In the genomic region with DNA sequence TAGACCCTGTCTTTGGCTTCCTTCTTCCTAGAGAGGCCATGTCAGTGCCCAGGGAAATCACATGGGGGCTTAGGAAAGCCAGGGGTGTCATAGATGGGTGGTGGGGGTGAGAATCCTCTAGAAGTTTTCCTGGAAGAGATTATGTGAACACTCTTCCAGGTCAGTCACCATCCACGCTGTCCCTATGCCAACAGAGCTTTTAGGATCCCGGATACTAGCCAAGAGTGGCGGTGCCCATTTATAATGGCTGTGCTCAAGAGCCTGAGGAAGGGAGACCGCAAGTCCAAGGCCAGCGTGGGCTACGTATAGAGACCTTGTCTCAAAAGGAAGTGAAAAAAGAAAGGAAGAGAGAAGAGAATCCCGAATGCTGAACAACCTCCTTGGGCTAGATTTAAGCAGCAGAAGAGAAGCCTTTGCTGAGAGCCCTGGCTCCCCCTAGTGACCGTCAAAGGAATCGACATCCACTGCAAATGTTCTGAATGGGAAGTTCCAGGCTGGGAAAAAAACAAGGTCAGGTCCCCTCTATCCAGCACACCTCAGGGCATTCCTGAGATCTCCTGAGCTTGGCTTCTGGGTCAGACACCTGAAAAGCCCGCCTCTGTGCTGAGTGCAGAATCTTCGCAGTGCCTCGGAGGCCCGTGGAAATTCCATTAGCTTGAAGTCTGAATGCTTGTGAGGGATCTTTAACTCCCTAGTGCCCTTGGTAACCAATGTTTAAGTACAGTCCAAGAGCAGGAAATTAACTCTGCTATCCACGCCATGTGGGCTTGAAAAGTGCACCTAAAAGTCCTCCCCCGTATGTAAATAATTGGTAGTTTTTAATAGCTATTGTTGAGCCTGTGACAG, we compare ENCODE assay signal across 8 mouse cellular contexts. TPM values are rescaled to one million over a fixed set of nuclear protein-coding genes. Genes with fewer than 3 reads are reported as not detected.
DNase-seq lines count a peak whose midpoint lies in the region; ATAC-seq and TF ChIP-seq lines count a peak whose summit lies in the region.

No protein-coding gene starts in this region.

- TF ChIP-seq EP300 in heart, adult 2 months (IDR thresholded peaks at IDR 0.05; ENCODE audit: insufficient read depth, low read depth, low read length) = no peak

- peak; percentile 97 for TF ChIP-seq CTCF in heart, adult 2 months (IDR thresholded peaks at IDR 0.05)
- TF ChIP-seq CTCF in midbrain, postnatal 0 days (IDR thresholded peaks at IDR 0.05) = peak; percentile 93

- H3K4me2 ChIP-seq in limb, embryonic 11.5 days (ENCODE audit: low read depth, severe bottlenecking) = no peak overlapping the region
- peak overlapping the region; percentile 22; the same call in 1 of the 2 replicates for H3K4me2 ChIP-seq in midbrain, postnatal 0 days (ENCODE audit: low read depth, low read length, poor library complexity, severe bottlenecking)

- H3K4me1 ChIP-seq in heart, adult 2 months (ENCODE audit: control insufficient read depth, insufficient read depth, low read length) = peaks cover 1% of the 10 kb centered on the region; the same call in 1 of the 2 replicates
- 0 out of 2 replicates have a peak, but pooled peaks cover 2% of the 10 kb centered on the region for H3K4me1 ChIP-seq in heart, embryonic 10.5 days
- H3K4me1 ChIP-seq in limb, embryonic 11.5 days (ENCODE audit: control insufficient read depth, insufficient read depth, low read length) = no peaks in the 10 kb centered on the region; the same call in 1 of the 2 replicates
- no peaks in the 10 kb centered on the region for H3K4me1 ChIP-seq in midbrain, postnatal 0 days (ENCODE audit: insufficient read depth, low read length)

- H3K27me3 ChIP-seq in heart, adult 2 months (ENCODE audit: control insufficient read depth, insufficient read depth, low read length) = no peaks in the 10 kb centered on the region
- peaks cover 6% of the 10 kb centered on the region; the same call in 1 of the 2 replicates for H3K27me3 ChIP-seq in heart, embryonic 10.5 days (ENCODE audit: insufficient read depth, poor library complexity, severe bottlenecking)
- H3K27me3 ChIP-seq in limb, embryonic 11.5 days (ENCODE audit: control insufficient read depth, insufficient read depth, low read length) = no peaks in the 10 kb centered on the region
- H3K27me3 ChIP-seq in midbrain, postnatal 0 days (ENCODE audit: insufficient read depth, low read length) = no peaks in the 10 kb centered on the region

- intact Hi-C loops in heart, adult 2 months (cut with DNase I) = no loop called here

- peak; percentile 51 to 60 for DNase-seq in heart, adult 2 months
- DNase-seq in heart, embryonic 10.5 days (ENCODE audit: low spot score) = no peak
- DNase-seq in cerebellum, postnatal 10 days = peak; percentile 86 to 88
- DNase-seq in frontal cortex, postnatal 36 days (ENCODE audit: low spot score in 2 of 2) = peak; percentile 72 to 85
- peak; percentile 58 for DNase-seq in kidney, adult 18-20 months
- DNase-seq in limb, embryonic 11.5 days (ENCODE audit: low spot score) = peak; percentile 76
- peak; percentile 74 for DNase-seq in midbrain, postnatal 0 days (ENCODE audit: low spot score)
- DNase-seq in spleen, postnatal 4 days (ENCODE audit: low spot score in 2 of 2) = peak; percentile 29 to 73

- 26% methylated on average over 15 of the region's 15 CpGs for whole genome bisulfite sequencing in heart, adult 2 months
- 29% methylated on average over 15 of the region's 15 CpGs for WGBS in heart, embryonic 10.5 days
- 30% methylated on average over 15 of the region's 15 CpGs for WGBS in limb, embryonic 11.5 days
- WGBS in midbrain, postnatal 0 days = 26% methylated on average over 15 of the region's 15 CpGs

- ATAC-seq in limb, embryonic 11.5 days (ENCODE audit: insufficient number of reproducible peaks, low FRiP score, low TSS enrichment, low read depth) = peak; percentile 49
- ATAC-seq in midbrain, postnatal 0 days (ENCODE audit: low FRiP score) = peak; percentile 55

- TF ChIP-seq POLR2A in heart, adult 2 months (IDR thresholded peaks at IDR 0.05; ENCODE audit: insufficient read depth, low read depth, low read length) = no peak

- H3K9ac ChIP-seq in heart, adult 2 months (ENCODE audit: low read depth, low read length) = no peak overlapping the region
- H3K9ac ChIP-seq in limb, embryonic 11.5 days (ENCODE audit: low read length) = no peak overlapping the region
- H3K9ac ChIP-seq in midbrain, postnatal 0 days (replicated peaks; ENCODE audit: low read length, poor library complexity, severe bottlenecking) = no peak overlapping the region

- no peaks in the 10 kb centered on the region for H3K9me3 ChIP-seq in heart, embryonic 10.5 days
- H3K9me3 ChIP-seq in limb, embryonic 11.5 days (ENCODE audit: control insufficient read depth, low read length) = no peaks in the 10 kb centered on the region
- no peaks in the 10 kb centered on the region for H3K9me3 ChIP-seq in midbrain, postnatal 0 days (ENCODE audit: low read length)

- no peak overlapping the region for H3K4me3 ChIP-seq in heart, adult 2 months
- H3K4me3 ChIP-seq in heart, embryonic 10.5 days = no peak overlapping the region
- H3K4me3 ChIP-seq in limb, embryonic 11.5 days (ENCODE audit: low read depth, low read length) = no peak overlapping the region
- no peak overlapping the region for H3K4me3 ChIP-seq in midbrain, postnatal 0 days (ENCODE audit: low read depth, low read length)

- H3K27ac ChIP-seq in heart, adult 2 months = no peak overlapping the region
- H3K27ac ChIP-seq in heart, embryonic 10.5 days = no peak overlapping the region
- no peak overlapping the region for H3K27ac ChIP-seq in limb, embryonic 11.5 days (replicated peaks; ENCODE audit: low read depth, low read length)
- H3K27ac ChIP-seq in midbrain, postnatal 0 days (ENCODE audit: low read depth, low read length) = no peak overlapping the region

- no peaks in the 10 kb centered on the region for H3K79me2 ChIP-seq in heart, adult 2 months (replicated peaks; ENCODE audit: control insufficient read depth, insufficient read depth, low read length)

- no peaks in the 10 kb centered on the region for H3K36me3 ChIP-seq in heart, adult 2 months (ENCODE audit: control insufficient read depth, insufficient read depth, low read length)
- H3K36me3 ChIP-seq in heart, embryonic 10.5 days = no peaks in the 10 kb centered on the region
- H3K36me3 ChIP-seq in limb, embryonic 11.5 days (ENCODE audit: control insufficient read depth, insufficient read depth, low read length) = no peaks in the 10 kb centered on the region
- H3K36me3 ChIP-seq in midbrain, postnatal 0 days (ENCODE audit: insufficient read depth, low read length) = no peaks in the 10 kb centered on the region

RNA-seq across cellular contexts. Expression of gene Cdh5, which starts 50.5 kb away (rescaled TPM):
- total RNA-seq in heart, adult 2 months (2021) = 100 to 1,000 TPM; 112 to 115 TPM
- 113 and 128 TPM in 2 replicates for polyA plus RNA-seq in heart, adult 2 months (2012; rRNA removed)
- 34.1 and 40.4 TPM in 2 replicates for polyA plus RNA-seq in heart, embryonic 10.5 days (2016; fragmentation: Nextera tagmentation; extraction: Ambion mirVana)
- 22.4 and 24.0 TPM in 2 replicates for polyA plus RNA-seq in limb, embryonic 11.5 days (2014; fragmentation: Nextera tagmentation; extraction: Ambion mirVana)
- total RNA-seq in midbrain, postnatal 0 days (2014; rRNA removed) = 18.6 and 22.0 TPM in 2 replicates
- polyA plus RNA-seq in midbrain, postnatal 0 days (2015; fragmentation: Nextera tagmentation; extraction: Ambion mirVana) = 8.6 and 9.7 TPM in 2 replicates
